Mouse (Mus musculus): ENCODE results near the gene Zfp780b. TPM values are rescaled to one million over a fixed set of nuclear protein-coding genes. Genes with fewer than 3 reads are reported as not detected.

The Zfp780b gene
- polyA plus RNA-seq, 1 experiment from 2014 or later = 7.8 TPM

Other genes starting within 250 kb of the Zfp780b start
- gene Zfp60, start 247.8 kb downstream of the Zfp780b start, polyA plus RNA-seq (2018) = 3.8 to 3.9 TPM (median 3.8 TPM) in 3 replicates
- gene Zfp626, start 172.0 kb downstream of the Zfp780b start, polyA plus RNA-seq (2018) = 4.1 to 5.9 TPM (median 4.8 TPM) in 3 replicates
- 3.4 to 4.3 TPM (median 3.6 TPM) in 3 replicates for gene Zfp59, start 140.6 kb downstream of the Zfp780b start, polyA plus RNA-seq (2018)
- 3.2 to 3.5 TPM (median 3.3 TPM) in 3 replicates for gene Zfp607a, start 121.6 kb downstream of the Zfp780b start, polyA plus RNA-seq (2018)
- 3.0 to 4.3 TPM (median 3.5 TPM) in 3 replicates for gene Zfp974, start 49.7 kb downstream of the Zfp780b start, polyA plus RNA-seq (2018)
- 0.95 to 1.2 TPM (median 0.97 TPM) in 3 replicates for gene Zfp850, start 34.9 kb upstream of the Zfp780b start, polyA plus RNA-seq (2018)
- gene Psmc4, start 70.9 kb upstream of the Zfp780b start, polyA plus RNA-seq (2018) = 88.3 to 136 TPM (median 104 TPM) in 3 replicates
- not detected in 3 replicates for gene Fcgbp, start 92.1 kb upstream of the Zfp780b start, polyA plus RNA-seq (2018)
- gene 9530053A07Rik, start 150.3 kb upstream of the Zfp780b start, polyA plus RNA-seq (2018) = not detected in 3 replicates
- gene Fbl, start 190.5 kb upstream of the Zfp780b start, polyA plus RNA-seq (2018) = 53.7 to 146 TPM (median 80.2 TPM) in 3 replicates
- 2.6 to 13.6 TPM (median 7.4 TPM) in 3 replicates for gene Dyrk1b, start 200.3 kb upstream of the Zfp780b start, polyA plus RNA-seq (2018)

Measured in macrophage (primary cell).